Mouse (Mus musculus) testis, adult 2 months (tissue): ENCODE measurements around the gene Raly. TPM values are rescaled to one million over a fixed set of nuclear protein-coding genes. Genes with fewer than 3 reads are reported as not detected.

Experiments
- H3K27ac ChIP-seq: fragments of 200-500 bp; 2 replicates; pipeline ENCODE4 v1.5.1; 2012; ENCODE audit warnings: low read depth, low read length; ENCODE audit not compliant: control insufficient read depth, insufficient read depth
- H3K27me3 ChIP-seq: fragments of 200-500 bp; 2 replicates; pipeline ENCODE4 v1.6.1; 2012; ENCODE audit warnings: mild to moderate bottlenecking, low read length, moderate library complexity; ENCODE audit not compliant: control insufficient read depth, insufficient read depth
- H3K36me3 ChIP-seq: fragments of 200-500 bp; 2 replicates; pipeline ENCODE4 v1.6.1; 2012; ENCODE audit warnings: mild to moderate bottlenecking, low read length; ENCODE audit not compliant: control insufficient read depth, insufficient read depth
- H3K4me1 ChIP-seq: fragments of 200-500 bp; 2 replicates; pipeline ENCODE4 v1.6.1; 2012; ENCODE audit warnings: low read length; ENCODE audit not compliant: control insufficient read depth, insufficient read depth
- H3K4me3 ChIP-seq: fragments of 200-500 bp; 2 replicates; pipeline ENCODE4 v1.5.1; 2012; ENCODE audit warnings: low read depth, mild to moderate bottlenecking, low read length, moderate library complexity, mixed read lengths; ENCODE audit not compliant: control insufficient read depth
- CTCF ChIP-seq: fragments of 200-500 bp; IDR thresholded peaks from 2 replicates; pipeline ENCODE4 v1.5.1; 2012; ENCODE audit warnings: low read depth, mild to moderate bottlenecking, inconsistent platforms, low read length, moderate library complexity; ENCODE audit not compliant: control insufficient read depth, insufficient read depth, insufficient replicate concordance
- POLR2A ChIP-seq: fragments of 200-500 bp; IDR thresholded peaks from 2 replicates; pipeline ENCODE4 v1.6.1; 2012; ENCODE audit warnings: low read depth, mild to moderate bottlenecking, inconsistent platforms, low read length, moderate library complexity; ENCODE audit not compliant: control insufficient read depth
- polyA plus RNA-seq: library from polyadenylated mRNA; depleted of rRNA; stranded (reverse); fragments of >200 nt; gene quantifications from 2 replicates; pipeline ENCODE4 v1.2.3, GENCODE M21; 2012; rRNA removed

The Raly gene
- polyA plus RNA-seq, 1 experiment, result 62.8 TPM

DNA sequence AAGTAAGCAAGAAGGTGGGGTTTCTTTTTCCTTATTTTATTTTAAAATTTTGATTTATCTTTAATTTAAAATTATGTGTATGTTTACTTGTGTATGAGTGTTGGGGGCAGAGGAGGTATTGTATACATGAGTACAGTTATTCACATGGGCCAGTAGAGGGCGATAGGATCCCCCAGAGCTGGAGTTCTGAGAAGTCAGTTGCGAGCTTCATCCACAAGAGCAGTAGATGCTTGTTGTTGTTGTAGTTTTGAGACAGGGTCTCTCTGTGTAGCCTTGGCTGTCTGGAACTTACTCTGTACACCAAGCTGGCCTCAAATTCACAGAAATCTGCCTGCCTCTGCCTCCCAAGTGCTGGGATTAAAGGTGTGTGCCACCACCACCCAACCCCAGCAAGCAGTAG is 125.7 kb downstream of the Raly start:
- Histone ChIP-seq H3K36me3 (no peaks in the 10 kb centered on the region), H3K4me3 (no peak overlapping the region), H3K27ac (no peak overlapping the region), H3K27me3 (no peaks in the 10 kb centered on the region), H3K4me1 (no peaks in the 10 kb centered on the region)
- TF ChIP-seq POLR2A (no peak), CTCF (no peak)

Other genes starting within 250 kb of the Raly start
- 828 and 1,092 TPM in 2 replicates for gene 1700003F12Rik, start 244.0 kb upstream of the Raly start, polyA plus RNA-seq
- 39.7 and 44.2 TPM in 2 replicates for gene Actl10, start 239.3 kb upstream of the Raly start, polyA plus RNA-seq
- gene Necab3, start 232.2 kb upstream of the Raly start, polyA plus RNA-seq, result 62.9 and 65.1 TPM in 2 replicates
- gene E2f1, start 221.2 kb upstream of the Raly start, polyA plus RNA-seq, result 4.5 and 5.9 TPM in 2 replicates
- 3.3 TPM in 2 replicates for gene Pxmp4, start 187.4 kb upstream of the Raly start, polyA plus RNA-seq
- 1.1 and 1.2 TPM in 2 replicates for gene Zfp341, start 177.8 kb upstream of the Raly start, polyA plus RNA-seq
- gene 4930519P11Rik, start 177.7 kb upstream of the Raly start, polyA plus RNA-seq, result 83.8 and 97.1 TPM in 2 replicates
- 133 and 135 TPM in 2 replicates for gene Chmp4b, start 139.4 kb upstream of the Raly start, polyA plus RNA-seq
- gene Gm14214, start 21.1 kb upstream of the Raly start, polyA plus RNA-seq, result not detected in 2 replicates
- gene a, start 306 bp downstream of the Raly start, polyA plus RNA-seq, result 1.4 and 2.9 TPM in 2 replicates
- gene Eif2s2, start 101.8 kb downstream of the Raly start, polyA plus RNA-seq, result 23.3 and 24.5 TPM in 2 replicates
- gene Gm14226, start 227.2 kb downstream of the Raly start, polyA plus RNA-seq, result 42.6 and 58.7 TPM in 2 replicates